Mouse (Mus musculus): ENCODE results near the gene Gal3st1.

Gene Gal3st1

DNA sequence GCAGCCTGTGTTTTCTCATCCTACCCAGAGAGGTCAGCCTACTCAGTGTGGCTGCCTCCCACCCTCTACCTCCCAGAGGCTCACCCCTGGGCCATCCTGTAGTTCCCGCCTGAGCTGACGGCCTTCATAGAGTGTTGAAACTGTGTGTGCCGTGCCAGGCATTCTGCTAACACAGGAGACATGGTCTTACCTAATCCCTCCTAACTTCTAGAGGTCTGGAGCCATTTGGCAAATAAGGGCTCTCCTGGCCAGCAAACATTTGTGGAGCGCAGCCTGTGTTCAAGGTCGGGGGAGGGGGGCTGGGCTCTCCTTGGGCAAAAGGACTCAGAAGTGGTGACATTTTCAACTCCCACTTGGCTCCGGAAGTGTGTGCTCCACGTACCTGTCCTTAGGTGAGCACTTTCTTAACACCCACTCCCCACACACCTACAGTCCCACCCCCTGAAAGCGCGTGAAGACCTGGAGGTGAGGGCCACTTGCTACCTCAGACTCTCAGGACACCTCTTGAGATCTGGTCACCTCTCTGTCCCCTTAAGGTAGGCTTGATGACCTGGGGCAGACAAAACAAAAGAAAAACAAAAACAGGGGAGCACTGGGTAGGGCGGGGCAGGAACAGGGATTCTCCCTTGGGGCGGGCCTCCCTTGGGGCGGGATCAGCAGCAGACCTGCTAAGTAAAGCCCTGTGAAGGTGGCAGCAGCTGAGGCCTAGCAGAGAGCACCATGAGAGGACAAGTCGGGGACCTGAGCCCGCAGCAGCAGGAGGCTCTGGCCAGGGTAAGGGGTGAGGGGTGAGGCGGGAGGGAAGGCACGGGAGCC is 47.9 kb downstream of the Gal3st1 start, which contains the start of gene Sec14l4:
Gene Sec14l4 (plus strand): TSS at position 337 of the 816 bp plus-strand sequence.
- no peak for DNase-seq (ENCODE audit: extremely low read depth, low read depth)

DNA sequence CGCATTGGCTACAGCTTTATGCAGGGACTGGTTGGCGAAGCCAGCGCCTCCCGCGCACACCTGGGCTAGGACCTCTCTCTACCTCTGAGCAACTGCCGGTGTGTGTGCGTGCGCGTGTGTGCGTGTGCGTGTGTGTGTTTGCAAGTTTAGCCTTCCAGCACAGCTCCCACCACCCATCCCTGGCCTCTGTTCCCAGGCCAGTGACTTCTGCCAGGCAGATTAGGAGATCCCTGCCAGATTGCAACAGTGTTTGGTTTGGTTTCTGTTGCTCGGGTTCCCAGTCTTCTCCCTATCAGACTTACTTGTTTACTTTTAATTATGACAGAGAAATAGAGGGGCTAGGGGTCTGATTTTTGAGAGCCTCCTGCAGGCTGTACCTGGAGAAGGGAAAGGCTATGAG is 48.5 kb downstream of the Gal3st1 start:
- no peak for DNase-seq (ENCODE audit: extremely low read depth, low read depth)

DNA sequence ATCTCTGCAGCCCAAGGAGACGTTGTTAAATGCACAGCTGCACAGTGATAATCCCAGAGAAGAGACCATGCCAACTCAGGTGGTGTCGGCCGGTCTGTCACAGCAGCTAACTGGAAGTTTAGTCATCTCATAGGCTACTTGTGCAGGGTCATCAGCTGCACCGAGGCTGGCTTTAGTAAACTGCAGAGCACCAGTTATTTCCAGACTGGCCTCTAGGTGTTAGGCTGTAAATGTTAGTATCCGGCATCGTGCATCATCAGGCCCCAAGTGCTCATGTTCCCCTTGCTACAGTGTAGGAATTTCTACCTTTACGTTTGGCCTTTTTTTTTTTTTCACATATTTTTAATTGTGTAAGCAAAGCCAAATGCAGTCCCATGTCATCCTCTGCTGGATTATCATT is 50.0 kb downstream of the Gal3st1 start:
- DNase-seq (ENCODE audit: extremely low read depth, low read depth) = no peak

- DNase-seq (ENCODE audit: extremely low read depth, low read depth) = peak; percentile 15
Observed at GRCm38 (mm10) chr11:4034169-4034568, 50.7 kb downstream of the Gal3st1 start.

DNA sequence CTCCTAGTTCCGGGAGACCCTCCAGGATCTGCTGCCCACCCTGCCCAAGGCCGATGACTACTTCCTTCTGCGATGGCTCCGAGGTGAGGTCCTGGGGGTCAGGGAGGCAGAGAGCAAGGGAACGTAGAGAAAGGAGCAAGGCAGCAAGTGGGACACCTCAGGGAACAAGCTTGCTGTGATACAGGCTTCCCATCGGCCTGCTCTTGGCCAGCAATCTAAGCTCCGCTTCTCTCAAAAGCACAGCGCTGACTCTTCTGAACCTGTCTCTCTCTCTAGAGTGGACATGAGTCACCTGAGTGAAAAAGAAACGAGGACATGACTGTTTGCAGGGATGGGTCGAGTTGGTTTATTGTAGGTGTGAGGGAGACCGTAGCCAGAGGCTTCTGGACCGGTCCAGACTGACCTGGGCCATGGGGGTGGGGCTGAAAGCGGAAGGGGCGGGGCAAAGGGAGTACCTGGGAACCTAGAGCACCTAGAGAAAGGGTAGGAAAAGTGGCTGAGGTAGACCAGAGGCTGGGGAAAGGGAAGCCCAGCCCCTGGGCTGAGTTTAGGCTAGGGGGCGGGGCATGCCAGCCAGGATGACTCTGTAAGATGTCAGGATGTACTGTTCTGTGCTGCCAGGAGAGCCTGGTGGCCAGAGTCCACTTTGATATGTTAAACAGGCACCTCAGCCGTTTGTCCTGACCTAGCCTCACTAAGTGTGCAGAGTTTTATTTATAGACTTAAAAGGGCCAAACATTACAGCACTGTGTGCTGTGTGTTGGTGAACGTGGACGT is 51.9 kb downstream of the Gal3st1 start:
- no peak for DNase-seq (ENCODE audit: extremely low read depth, low read depth)

GRCm38 (mm10) chr11:4035916-4036315 is 52.5 kb downstream of the Gal3st1 start:
- DNase-seq (ENCODE audit: extremely low read depth, low read depth) = no peak

DNA sequence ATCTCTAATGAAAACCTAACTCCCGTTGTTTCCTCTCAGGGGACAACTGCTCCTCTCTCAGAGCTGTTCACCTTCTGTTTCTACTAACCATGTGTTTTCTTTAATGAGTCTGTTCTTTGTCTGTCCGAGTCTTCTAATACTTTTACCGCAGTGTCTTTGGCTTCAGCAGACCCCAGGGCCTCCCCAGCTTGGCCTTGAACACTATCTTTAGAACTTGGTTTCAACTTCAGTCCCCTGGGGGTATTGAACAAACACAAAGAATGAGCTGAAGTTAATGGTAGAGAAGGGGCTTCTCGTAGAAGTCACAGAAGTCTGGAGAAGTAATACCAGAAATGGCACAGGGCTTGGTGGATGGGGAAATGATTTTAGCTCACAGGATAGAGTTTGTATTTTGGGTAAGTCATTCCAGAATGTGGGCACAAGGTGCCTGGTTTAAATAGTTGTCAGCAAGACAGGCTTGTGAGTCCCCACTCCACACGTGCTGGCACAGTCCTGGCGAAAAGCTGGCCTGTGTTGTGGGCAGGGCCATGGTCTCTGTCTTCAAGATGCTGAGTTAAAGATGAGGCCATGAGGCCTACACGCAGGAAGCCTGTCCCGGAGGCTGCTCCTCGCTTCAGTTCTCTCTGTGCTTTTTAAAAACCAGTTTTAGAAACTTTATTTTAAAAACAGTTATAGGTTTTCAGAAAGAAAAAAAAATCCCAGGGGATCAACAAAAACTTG is 53.1 kb downstream of the Gal3st1 start:
- DNase-seq (ENCODE audit: extremely low read depth, low read depth) = no peak

DNA sequence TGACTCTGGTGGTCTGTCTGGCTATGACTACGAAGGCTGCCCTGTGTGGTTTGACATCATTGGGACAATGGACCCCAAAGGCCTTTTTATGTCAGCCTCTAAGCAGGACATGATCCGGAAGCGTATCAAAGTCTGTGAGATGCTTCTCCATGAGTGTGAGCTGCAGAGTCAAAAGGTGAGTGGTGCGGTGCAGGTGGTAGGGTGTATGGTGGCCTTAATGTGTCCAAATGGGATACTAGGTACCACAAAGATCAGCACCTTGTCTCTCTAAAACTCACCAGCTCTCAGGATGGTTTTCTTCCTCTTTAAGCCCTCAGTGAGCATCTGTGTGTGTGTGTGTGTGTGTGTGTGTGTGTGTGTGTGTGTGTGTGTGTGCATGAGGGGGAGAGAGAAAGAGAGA is 56.5 kb downstream of the Gal3st1 start:
- DNase-seq (ENCODE audit: extremely low read depth, low read depth) = no peak

DNA sequence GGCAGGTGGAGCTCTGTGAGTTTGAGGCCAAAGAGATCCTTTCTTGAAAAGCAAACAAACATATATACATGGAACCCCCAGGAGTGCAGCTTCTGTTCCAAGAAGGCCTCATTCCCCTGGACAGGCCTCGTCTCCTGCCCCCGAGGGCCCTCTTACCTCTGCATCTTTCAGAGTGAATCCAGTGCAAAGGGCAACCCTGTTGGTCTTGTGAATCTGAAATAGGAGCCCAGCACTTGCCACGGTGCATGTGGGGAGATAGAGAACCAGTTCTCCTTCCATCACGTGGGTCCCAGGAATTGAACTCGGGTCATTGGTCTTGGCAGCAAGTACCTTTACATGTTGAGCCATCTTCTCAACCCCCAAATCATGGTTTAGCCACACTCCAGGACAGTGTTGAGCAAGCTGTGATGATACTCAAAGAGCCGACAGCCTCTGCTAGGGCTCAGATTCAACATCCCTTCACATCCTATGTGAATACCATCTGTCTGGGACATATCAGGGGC is 57.7 kb downstream of the Gal3st1 start:
- no peak for DNase-seq (ENCODE audit: extremely low read depth, low read depth)

- DNase-seq (ENCODE audit: extremely low read depth, low read depth) = no peak
Observed at GRCm38 (mm10) chr11:4043081-4043480, 59.6 kb downstream of the Gal3st1 start.

GRCm38 (mm10) chr11:4046526-4046925 is 63.1 kb downstream of the Gal3st1 start:
- DNase-seq (ENCODE audit: extremely low read depth, low read depth) = no peak

- no peak for DNase-seq (ENCODE audit: extremely low read depth, low read depth)
Observed at GRCm38 (mm10) chr11:4047766-4048165, 64.3 kb downstream of the Gal3st1 start.

GRCm38 (mm10) chr11:4048438-4048837 is 65.0 kb downstream of the Gal3st1 start:
- DNase-seq (ENCODE audit: extremely low read depth, low read depth) = no peak
